Mouse (Mus musculus) activated CD4-positive, CD25-positive, alpha-beta regulatory T cell, adult 4 months (primary cell): ENCODE data around the gene Sgsm3. TPM values are rescaled to one million over a fixed set of nuclear protein-coding genes. Genes with fewer than 3 reads are reported as not detected.

Experiments used
- ATAC-seq: one replicate; pipeline ENCODE4 v1.8.0; 2017
- polyA plus RNA-seq, 2 experiments: library from polyadenylated mRNA; unstranded; fragments of 100-300 nt; shearing (Covaris generic); gene quantifications; one replicate each; pipeline ENCODE4 v1.2.1; 2017

Gene Sgsm3
- polyA plus RNA-seq, 2 experiments from 2014 or later, result 1.5 to 6.3 TPM

GRCm38 (mm10) chr15:80981176-80981575 is 3.6 kb downstream of the Sgsm3 start:
- ATAC-seq, result no peak

GRCm38 (mm10) chr15:80983264-80983663 is 5.7 kb downstream of the Sgsm3 start:
- no peak for ATAC-seq

- no peak for ATAC-seq
Observed at GRCm38 (mm10) chr15:80988331-80988730, 10.8 kb downstream of the Sgsm3 start.

- ATAC-seq, result no peak
Observed at GRCm38 (mm10) chr15:80989712-80990111, 12.1 kb downstream of the Sgsm3 start.

GRCm38 (mm10) chr15:80994959-80995358 is 17.4 kb downstream of the Sgsm3 start:
- no peak for ATAC-seq

- no peak for ATAC-seq
Observed at GRCm38 (mm10) chr15:80996090-80996835, 18.7 kb downstream of the Sgsm3 start.

GRCm38 (mm10) chr15:80997077-80997476 is 19.5 kb downstream of the Sgsm3 start:
- ATAC-seq, result no peak

- no peak for ATAC-seq
Observed at GRCm38 (mm10) chr15:81000419-81001138, 23.0 kb downstream of the Sgsm3 start.

GRCm38 (mm10) chr15:81006127-81006735 is 28.7 kb downstream of the Sgsm3 start:
- ATAC-seq, result no peak

GRCm38 (mm10) chr15:81007339-81007738 is 29.8 kb downstream of the Sgsm3 start:
- no peak for ATAC-seq

GRCm38 (mm10) chr15:81007905-81008304 is 30.3 kb downstream of the Sgsm3 start:
- no peak for ATAC-seq

GRCm38 (mm10) chr15:81008689-81009123 is 31.1 kb downstream of the Sgsm3 start:
- no peak for ATAC-seq

- ATAC-seq, result no peak
Observed at GRCm38 (mm10) chr15:81010114-81010513, 32.5 kb downstream of the Sgsm3 start.

GRCm38 (mm10) chr15:81011523-81011922 is 34.0 kb downstream of the Sgsm3 start:
- ATAC-seq, result no peak

GRCm38 (mm10) chr15:81012359-81012758 is 34.8 kb downstream of the Sgsm3 start:
- ATAC-seq, result no peak

GRCm38 (mm10) chr15:81013186-81013585 is 35.6 kb downstream of the Sgsm3 start:
- no peak for ATAC-seq

GRCm38 (mm10) chr15:81015068-81015744 is 37.6 kb downstream of the Sgsm3 start:
- no peak for ATAC-seq

GRCm38 (mm10) chr15:81016488-81016887 is 38.9 kb downstream of the Sgsm3 start:
- ATAC-seq, result no peak

- ATAC-seq, result no peak
Observed at GRCm38 (mm10) chr15:81017308-81017707, 39.7 kb downstream of the Sgsm3 start.

GRCm38 (mm10) chr15:81021377-81021776 is 43.8 kb downstream of the Sgsm3 start:
- ATAC-seq, result no peak

- no peak for ATAC-seq
Observed at GRCm38 (mm10) chr15:81022437-81022836, 44.9 kb downstream of the Sgsm3 start.

GRCm38 (mm10) chr15:81023842-81024241 is 46.3 kb downstream of the Sgsm3 start:
- no peak for ATAC-seq

GRCm38 (mm10) chr15:81026901-81027300 is 49.3 kb downstream of the Sgsm3 start:
- ATAC-seq, result no peak
